Mouse (Mus musculus): ENCODE measurements around the gene Prickle2. TPM values are rescaled to one million over a fixed set of nuclear protein-coding genes. Genes with fewer than 3 reads are reported as not detected.
A peak's percentile ranks its signal among the peaks of the same experiment; 100 is the strongest.

Prickle2 gene
- polyA plus RNA-seq, 1 experiment from 2014 or later = 13.1 TPM

DNA sequence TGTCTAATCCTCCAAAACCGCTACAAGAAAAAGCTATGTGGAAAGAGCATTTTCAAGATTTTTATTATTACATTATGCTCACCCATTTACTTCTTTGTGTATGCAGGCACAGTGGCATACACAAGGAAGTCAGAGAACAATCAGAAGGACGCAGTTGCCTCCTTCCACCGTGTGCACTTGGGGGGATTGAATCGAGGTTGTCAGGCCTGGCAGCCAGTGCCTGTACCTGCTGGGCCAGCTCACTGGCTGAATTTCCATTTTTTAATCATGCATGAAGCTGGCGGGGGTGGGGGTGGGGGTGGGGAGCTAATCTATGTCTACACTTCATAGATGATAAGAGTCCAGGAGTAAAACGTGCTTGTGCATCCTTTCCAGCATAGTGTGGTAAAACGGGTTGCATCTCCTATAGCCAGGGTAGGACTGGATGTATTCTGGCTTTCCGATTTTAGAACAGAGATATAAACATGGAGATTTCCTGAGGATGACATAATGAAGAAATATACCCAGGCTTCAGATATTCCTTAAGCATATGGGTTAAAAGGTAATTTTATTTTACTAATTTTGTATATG, 78.8 kb downstream of the Prickle2 start:
- Histone ChIP-seq H3K4me3 (ENCODE audit: low read depth, low read length) (no peak overlapping the region), H3K4me1 (replicated peaks; ENCODE audit: control insufficient read depth, insufficient read depth, low read length) (0 out of 2 replicates have a peak, but pooled peaks cover 3% of the 10 kb centered on the region), H3K27me3 (replicated peaks; ENCODE audit: control insufficient read depth, insufficient read depth, low read length) (no peaks in the 10 kb centered on the region), H3K36me3 (ENCODE audit: control insufficient read depth, insufficient read depth, low read length) (no peaks in the 10 kb centered on the region), H3K4me2 (ENCODE audit: low read length) (no peak overlapping the region), H3K27ac (ENCODE audit: low read depth) (no peak overlapping the region), H3K9ac (ENCODE audit: low read length) (no peak overlapping the region), H3K9me3 (ENCODE audit: control insufficient read depth, low read length) (no peaks in the 10 kb centered on the region)
- DNase-seq (ENCODE audit: low spot score) (no peak), ATAC-seq (replicated peaks; ENCODE audit: low FRiP score, low TSS enrichment, low read depth) (no peak)
- WGBS = 68% methylated on average over 8 of the region's 8 CpGs

GRCm38 (mm10) chr6:92625923-92626322, 80.0 kb downstream of the Prickle2 start:
- 48% methylated on average over 1 of the region's 1 CpGs for WGBS
- Histone ChIP-seq H3K4me2 (ENCODE audit: low read length) (no peak overlapping the region), H3K27ac (ENCODE audit: low read depth) (peak overlapping the region; percentile 0; the same call in 1 of the 2 replicates), H3K9ac (ENCODE audit: low read length) (no peak overlapping the region), H3K4me3 (ENCODE audit: low read depth, low read length) (no peak overlapping the region), H3K9me3 (ENCODE audit: control insufficient read depth, low read length) (no peaks in the 10 kb centered on the region), H3K27me3 (replicated peaks; ENCODE audit: control insufficient read depth, insufficient read depth, low read length) (no peaks in the 10 kb centered on the region), H3K36me3 (ENCODE audit: control insufficient read depth, insufficient read depth, low read length) (no peaks in the 10 kb centered on the region), H3K4me1 (replicated peaks; ENCODE audit: control insufficient read depth, insufficient read depth, low read length) (0 out of 2 replicates have a peak, but pooled peaks cover 3% of the 10 kb centered on the region)
- ATAC-seq (replicated peaks; ENCODE audit: low FRiP score, low TSS enrichment, low read depth) = no peak
- DNase-seq (ENCODE audit: low spot score) = no peak

DNA sequence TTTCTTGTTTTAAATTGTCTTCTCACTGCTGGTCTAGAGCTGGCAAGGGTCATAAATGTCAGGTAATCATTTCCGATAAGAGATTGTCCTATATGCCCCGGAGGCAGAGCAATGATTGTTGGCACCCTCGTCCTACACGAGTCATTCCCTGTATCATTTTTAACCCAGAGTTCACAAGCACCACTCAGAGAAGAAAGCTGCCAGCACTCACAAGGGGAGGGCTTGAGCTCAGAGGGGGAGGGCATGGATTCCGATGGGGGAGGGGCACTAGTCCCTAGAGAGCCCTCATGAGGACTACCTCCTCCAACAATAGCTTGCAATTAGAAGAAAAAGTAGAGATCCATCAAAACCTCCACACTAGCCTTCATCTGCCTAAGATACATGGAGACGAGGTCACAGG, 81.6 kb downstream of the Prickle2 start:
- DNase-seq (ENCODE audit: low spot score) (no peak), ATAC-seq (replicated peaks; ENCODE audit: low FRiP score, low TSS enrichment, low read depth) (no peak)
- Histone ChIP-seq H3K27ac (ENCODE audit: low read depth) (no peak overlapping the region), H3K9me3 (ENCODE audit: control insufficient read depth, low read length) (no peaks in the 10 kb centered on the region), H3K4me3 (ENCODE audit: low read depth, low read length) (no peak overlapping the region), H3K36me3 (ENCODE audit: control insufficient read depth, insufficient read depth, low read length) (no peaks in the 10 kb centered on the region), H3K27me3 (replicated peaks; ENCODE audit: control insufficient read depth, insufficient read depth, low read length) (no peaks in the 10 kb centered on the region), H3K4me2 (ENCODE audit: low read length) (no peak overlapping the region), H3K4me1 (replicated peaks; ENCODE audit: control insufficient read depth, insufficient read depth, low read length) (0 out of 2 replicates have a peak, but pooled peaks cover 3% of the 10 kb centered on the region), H3K9ac (ENCODE audit: low read length) (no peak overlapping the region)
- 51% methylated on average over 6 of the region's 6 CpGs for WGBS

- Histone ChIP-seq H3K27me3 (replicated peaks; ENCODE audit: control insufficient read depth, insufficient read depth, low read length) (no peaks in the 10 kb centered on the region), H3K4me3 (ENCODE audit: low read depth, low read length) (no peak overlapping the region), H3K36me3 (ENCODE audit: control insufficient read depth, insufficient read depth, low read length) (no peaks in the 10 kb centered on the region), H3K9me3 (ENCODE audit: control insufficient read depth, low read length) (0 out of 2 replicates have a peak, but pooled peaks cover 4% of the 10 kb centered on the region), H3K4me1 (replicated peaks; ENCODE audit: control insufficient read depth, insufficient read depth, low read length) (no peaks in the 10 kb centered on the region), H3K27ac (ENCODE audit: low read depth) (no peak overlapping the region), H3K4me2 (ENCODE audit: low read length) (no peak overlapping the region), H3K9ac (ENCODE audit: low read length) (no peak overlapping the region)
- 66% methylated on average over 2 of the region's 2 CpGs for whole genome bisulfite sequencing
- DNase-seq (ENCODE audit: low spot score) = no peak
- no peak for ATAC-seq (replicated peaks; ENCODE audit: low FRiP score, low TSS enrichment, low read depth)
These were observed 88.8 kb downstream of the Prickle2 start for GRCm38 (mm10) chr6:92617183-92617582.

GRCm38 (mm10) chr6:92614771-92615170, 91.2 kb downstream of the Prickle2 start:
- DNase-seq (ENCODE audit: low spot score) (no peak), ATAC-seq (replicated peaks; ENCODE audit: low FRiP score, low TSS enrichment, low read depth) (no peak)
- Histone ChIP-seq H3K27ac (ENCODE audit: low read depth) (no peak overlapping the region), H3K4me3 (ENCODE audit: low read depth, low read length) (no peak overlapping the region), H3K36me3 (ENCODE audit: control insufficient read depth, insufficient read depth, low read length) (no peaks in the 10 kb centered on the region), H3K27me3 (replicated peaks; ENCODE audit: control insufficient read depth, insufficient read depth, low read length) (no peaks in the 10 kb centered on the region), H3K9ac (ENCODE audit: low read length) (no peak overlapping the region), H3K4me1 (replicated peaks; ENCODE audit: control insufficient read depth, insufficient read depth, low read length) (peaks cover 5% of the 10 kb centered on the region; the same call in 1 of the 2 replicates), H3K4me2 (ENCODE audit: low read length) (no peak overlapping the region), H3K9me3 (ENCODE audit: control insufficient read depth, low read length) (0 out of 2 replicates have a peak, but pooled peaks cover 4% of the 10 kb centered on the region)
- WGBS = 88% methylated on average over 3 of the region's 3 CpGs

DNA sequence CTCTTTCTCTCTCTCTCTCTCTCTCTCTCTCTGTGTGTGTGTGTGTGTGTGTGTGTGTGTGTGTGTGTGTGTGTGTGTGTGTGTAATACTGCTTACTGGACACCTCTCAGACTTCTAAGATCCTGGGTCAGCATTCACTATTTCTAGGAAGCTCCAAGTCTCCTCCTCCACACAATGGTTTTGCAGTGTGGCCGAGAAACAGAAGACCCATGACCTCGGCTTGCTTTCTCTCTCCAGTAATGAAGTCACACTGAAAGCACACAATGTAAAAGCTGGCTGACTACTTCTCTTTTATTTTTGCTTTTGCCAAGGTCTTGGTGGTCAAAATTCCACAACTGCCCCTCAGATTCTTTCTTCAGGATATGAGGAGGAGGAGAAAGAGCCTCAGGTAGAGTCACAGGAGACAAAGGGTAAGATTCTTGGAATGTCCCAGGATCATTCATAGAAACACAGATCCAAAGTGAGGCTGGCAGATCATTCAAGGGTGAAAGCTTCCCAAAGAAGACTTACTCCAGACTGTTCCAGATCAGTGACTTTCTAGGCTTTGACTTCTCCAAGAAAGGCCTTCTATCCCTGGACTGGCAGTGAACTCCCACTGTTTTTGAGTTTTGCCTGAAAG, 93.7 kb downstream of the Prickle2 start:
- ATAC-seq (replicated peaks; ENCODE audit: low FRiP score, low TSS enrichment, low read depth) = no peak
- Histone ChIP-seq H3K27me3 (replicated peaks; ENCODE audit: control insufficient read depth, insufficient read depth, low read length) (no peaks in the 10 kb centered on the region), H3K9ac (ENCODE audit: low read length) (no peak overlapping the region), H3K27ac (ENCODE audit: low read depth) (no peak overlapping the region), H3K4me3 (ENCODE audit: low read depth, low read length) (no peak overlapping the region), H3K4me1 (replicated peaks; ENCODE audit: control insufficient read depth, insufficient read depth, low read length) (peaks cover 18% of the 10 kb centered on the region), H3K36me3 (ENCODE audit: control insufficient read depth, insufficient read depth, low read length) (no peaks in the 10 kb centered on the region), H3K9me3 (ENCODE audit: control insufficient read depth, low read length) (no peaks in the 10 kb centered on the region), H3K4me2 (ENCODE audit: low read length) (no peak overlapping the region)
- DNase-seq (ENCODE audit: low spot score) = no peak
- 61% methylated on average over 2 of the region's 2 CpGs for WGBS

GRCm38 (mm10) chr6:92609682-92610235, 96.2 kb downstream of the Prickle2 start:
- Histone ChIP-seq H3K27me3 (replicated peaks; ENCODE audit: control insufficient read depth, insufficient read depth, low read length) (no peaks in the 10 kb centered on the region), H3K4me3 (ENCODE audit: low read depth, low read length) (no peak overlapping the region), H3K4me1 (replicated peaks; ENCODE audit: control insufficient read depth, insufficient read depth, low read length) (peaks cover 32% of the 10 kb centered on the region), H3K4me2 (ENCODE audit: low read length) (no peak overlapping the region), H3K27ac (ENCODE audit: low read depth) (peak overlapping the region; percentile 62), H3K9ac (ENCODE audit: low read length) (no peak overlapping the region), H3K36me3 (ENCODE audit: control insufficient read depth, insufficient read depth, low read length) (no peaks in the 10 kb centered on the region), H3K9me3 (ENCODE audit: control insufficient read depth, low read length) (no peaks in the 10 kb centered on the region)
- WGBS = 36% methylated on average over 9 of the region's 9 CpGs
- DNase-seq (ENCODE audit: low spot score) (no peak), ATAC-seq (replicated peaks; ENCODE audit: low FRiP score, low TSS enrichment, low read depth) (no peak)

DNA sequence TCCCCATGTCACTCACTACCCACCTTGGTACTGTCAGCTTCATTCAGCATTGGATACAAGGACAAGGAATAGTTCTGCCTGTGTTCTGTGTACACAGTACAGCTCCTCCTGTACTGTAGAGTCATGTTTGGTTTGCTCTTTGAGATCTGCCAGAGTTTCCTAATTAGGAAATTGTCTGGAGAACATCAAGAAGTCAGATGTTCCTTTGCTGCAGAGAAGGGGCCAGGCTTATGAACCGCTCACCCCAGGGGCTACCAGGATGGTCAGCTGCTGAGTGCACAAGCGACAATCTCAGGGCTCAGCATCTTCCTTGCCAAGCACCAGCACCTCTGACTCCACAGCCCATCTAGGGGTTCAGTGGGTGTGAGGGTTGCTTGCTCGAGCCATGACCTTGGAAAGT, 96.9 kb downstream of the Prickle2 start:
- peak overlapping the region; percentile 20 for H3K4me2 ChIP-seq (ENCODE audit: low read length)
- ATAC-seq (replicated peaks; ENCODE audit: low FRiP score, low TSS enrichment, low read depth) (peak; percentile 50; the same call in 1 of the 2 replicates), DNase-seq (ENCODE audit: low spot score) (no peak)
- no peaks in the 10 kb centered on the region for H3K9me3 ChIP-seq (ENCODE audit: control insufficient read depth, low read length)
- no peak overlapping the region for H3K9ac ChIP-seq (ENCODE audit: low read length)
- H3K27me3 ChIP-seq (replicated peaks; ENCODE audit: control insufficient read depth, insufficient read depth, low read length) = no peaks in the 10 kb centered on the region
- H3K36me3 ChIP-seq (ENCODE audit: control insufficient read depth, insufficient read depth, low read length) = no peaks in the 10 kb centered on the region
- 43% methylated on average over 3 of the region's 3 CpGs for WGBS
- no peak overlapping the region for H3K4me3 ChIP-seq (ENCODE audit: low read depth, low read length)
- peak overlapping the region; percentile 62 for H3K27ac ChIP-seq (ENCODE audit: low read depth)
- peaks cover 32% of the 10 kb centered on the region for H3K4me1 ChIP-seq (replicated peaks; ENCODE audit: control insufficient read depth, insufficient read depth, low read length)

Measured in intestine, embryonic 14.5 days (tissue).